Mouse (Mus musculus) small intestine, adult 10 weeks (tissue): Measurements from ENCODE around the gene Gja8. TPM values are rescaled to one million over a fixed set of nuclear protein-coding genes. Genes with fewer than 3 reads are reported as not detected.

Experiments used
- polyA plus RNA-seq: library from polyadenylated mRNA; stranded (reverse); fragments of 350-450 nt; fragmentation: Illumina TruSeq; extraction: RNeasy Lipid Tissue Mini Kit (QIAGEN cat#74804); gene quantifications from one replicate; pipeline ENCODE4 v1.2.3, GENCODE M21; 2014; ENCODE audit warnings: low replicate concordance

Gja8 gene
- polyA plus RNA-seq = not detected

GRCm38 (mm10) chr3:96925920-96926319 lies at the start of gene Gja8:
Gene Gja8 (minus strand): TSS chr3:96926020.

DNA sequence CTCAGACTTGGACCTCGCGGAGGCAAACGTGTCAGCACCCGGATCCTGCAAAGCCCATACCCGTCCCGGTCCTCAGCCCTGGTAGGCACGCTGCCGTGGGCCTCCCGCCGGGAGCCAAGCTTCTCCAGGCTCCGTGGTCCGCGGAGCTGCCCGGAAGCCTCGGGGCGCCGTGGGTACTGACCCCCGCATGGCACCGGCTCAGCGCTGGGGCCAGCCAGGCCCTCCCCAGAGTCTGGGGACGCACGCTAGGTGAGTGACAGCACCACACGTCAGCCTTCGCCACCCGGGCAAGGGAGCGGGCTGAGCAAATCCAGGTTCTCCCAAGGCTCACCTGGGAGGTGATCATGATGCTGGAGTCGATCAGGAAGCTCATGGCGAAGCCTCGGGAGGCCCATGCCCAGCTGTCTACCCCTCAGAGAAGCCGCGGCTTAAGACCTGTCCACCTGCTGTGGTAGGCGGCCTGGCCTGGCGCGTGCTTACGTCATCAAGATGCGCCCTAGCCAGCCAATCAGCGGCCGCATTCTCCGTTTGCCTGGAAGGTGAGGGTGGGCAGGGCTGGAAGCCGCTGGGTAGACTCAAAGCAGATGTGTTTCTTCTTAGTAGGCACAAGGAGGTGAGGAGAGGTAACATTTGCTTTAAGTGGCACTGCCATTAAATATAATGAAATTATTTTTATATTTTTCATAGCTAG lies 20.8 kb downstream of the Gja8 start, which contains the start of gene Gpr89:
Gene Gpr89, minus strand, starts transcription at position 496 of the 691 bp plus-strand sequence.

DNA sequence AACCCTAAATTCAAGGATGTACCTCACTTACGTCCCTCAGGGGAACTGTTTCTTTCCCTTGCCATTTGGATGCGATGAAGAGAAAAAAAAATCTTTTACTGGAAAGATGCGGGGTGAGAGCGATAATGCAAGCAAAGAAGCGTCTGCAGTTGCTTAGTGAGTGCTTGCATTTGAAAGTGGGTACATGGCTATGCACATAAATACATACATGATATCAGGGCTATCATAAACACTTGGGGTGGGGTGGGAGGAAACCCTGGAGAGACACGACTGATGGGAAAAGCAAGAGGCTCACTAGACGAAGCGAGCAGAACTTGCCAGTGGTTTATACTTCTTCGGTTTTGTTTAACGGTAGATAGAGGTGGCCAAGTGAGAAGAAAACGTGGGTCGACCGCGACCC lies 21.4 kb downstream of the Gja8 start, which contains the start of gene Gja5:
Gene Gja5, plus strand, starts transcription at position 301 of the 400 bp plus-strand sequence.

Other genes with a start within 250 kb of the Gja8 start
- gene Pias3, start 229.6 kb downstream of the Gja8 start, polyA plus RNA-seq = 1.9 TPM
- not detected for gene Nudt17, start 217.5 kb downstream of the Gja8 start, polyA plus RNA-seq
- gene Polr3c, start 198.4 kb downstream of the Gja8 start, polyA plus RNA-seq = 28.3 TPM
- 191 TPM for gene Rnf115, start 198.4 kb downstream of the Gja8 start, polyA plus RNA-seq
- gene Pdzk1, start 96.7 kb downstream of the Gja8 start, polyA plus RNA-seq = 116 TPM
- 3.3 TPM for gene Cd160, start 96.7 kb downstream of the Gja8 start, polyA plus RNA-seq
- 0.11 TPM for gene Gja5, start 21.3 kb downstream of the Gja8 start, polyA plus RNA-seq
- 40.9 TPM for gene Gpr89, start 20.7 kb downstream of the Gja8 start, polyA plus RNA-seq
- 75.8 TPM for gene Acp6, start 232.8 kb upstream of the Gja8 start, polyA plus RNA-seq